Mouse (Mus musculus): Measurements from ENCODE around the gene Lrriq1.

Lrriq1 gene

GRCm38 (mm10) chr10:103235707-103236459, at the start of gene Lrriq1:
TSS of gene Lrriq1 (minus strand) at chr10:103236322.
- DNase-seq (ENCODE audit: low read depth), result no peak

DNA sequence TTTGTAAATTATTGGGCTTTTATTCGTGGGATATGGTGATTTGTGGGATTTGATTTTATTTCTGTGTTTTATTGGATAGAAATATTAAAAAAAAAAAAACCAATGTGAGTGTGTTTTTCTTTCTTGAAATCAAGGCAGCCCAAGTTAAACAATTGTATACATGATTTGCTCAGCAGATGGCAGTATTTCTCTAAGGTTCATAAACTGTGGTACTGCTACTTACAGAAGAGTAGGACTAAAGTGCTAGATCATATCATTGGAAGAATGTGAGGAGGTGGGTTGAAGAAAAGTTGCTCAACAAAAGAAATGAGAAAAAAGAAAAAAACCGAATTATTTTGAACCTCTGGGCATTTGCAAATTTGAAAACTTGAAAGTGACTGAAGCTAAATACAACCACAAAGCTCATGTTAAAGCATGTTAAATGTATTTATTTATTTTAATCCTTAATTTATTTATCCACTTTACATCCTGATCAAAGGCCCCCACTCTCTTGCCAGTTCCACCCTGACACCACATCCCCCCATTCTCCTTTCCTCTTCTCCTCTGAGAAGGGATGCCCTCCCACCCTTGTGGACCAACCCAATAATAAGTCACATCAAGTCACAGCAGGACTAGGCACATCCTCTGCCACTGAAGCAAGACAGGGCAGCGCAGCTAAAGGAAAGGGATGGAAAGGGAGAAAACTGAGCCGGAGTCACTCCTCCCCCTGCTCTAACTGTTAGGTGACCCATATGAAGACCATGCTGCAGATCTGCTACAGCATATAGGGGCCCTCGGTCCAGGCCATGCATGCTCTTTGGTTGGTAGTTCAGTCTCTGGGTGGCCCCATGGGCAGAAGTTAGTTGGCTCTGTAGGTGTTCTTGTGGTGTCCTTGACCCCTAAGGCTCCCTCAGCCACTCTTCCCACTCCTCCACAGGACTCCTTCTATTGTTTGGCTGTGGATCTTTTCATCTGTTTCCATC, 18.0 kb upstream of the Lrriq1 start:
- DNase-seq (ENCODE audit: low read depth), result no peak

- no peak for DNase-seq (ENCODE audit: low read depth)
Measured at GRCm38 (mm10) chr10:103236460-103236772, 294 bp upstream of the Lrriq1 start.

GRCm38 (mm10) chr10:103226646-103227045, 9.5 kb downstream of the Lrriq1 start:
- no peak for DNase-seq (ENCODE audit: low read depth)

- DNase-seq (ENCODE audit: low read depth), result peak; percentile 12
Measured at GRCm38 (mm10) chr10:103194655-103195328, 41.3 kb downstream of the Lrriq1 start.

DNA sequence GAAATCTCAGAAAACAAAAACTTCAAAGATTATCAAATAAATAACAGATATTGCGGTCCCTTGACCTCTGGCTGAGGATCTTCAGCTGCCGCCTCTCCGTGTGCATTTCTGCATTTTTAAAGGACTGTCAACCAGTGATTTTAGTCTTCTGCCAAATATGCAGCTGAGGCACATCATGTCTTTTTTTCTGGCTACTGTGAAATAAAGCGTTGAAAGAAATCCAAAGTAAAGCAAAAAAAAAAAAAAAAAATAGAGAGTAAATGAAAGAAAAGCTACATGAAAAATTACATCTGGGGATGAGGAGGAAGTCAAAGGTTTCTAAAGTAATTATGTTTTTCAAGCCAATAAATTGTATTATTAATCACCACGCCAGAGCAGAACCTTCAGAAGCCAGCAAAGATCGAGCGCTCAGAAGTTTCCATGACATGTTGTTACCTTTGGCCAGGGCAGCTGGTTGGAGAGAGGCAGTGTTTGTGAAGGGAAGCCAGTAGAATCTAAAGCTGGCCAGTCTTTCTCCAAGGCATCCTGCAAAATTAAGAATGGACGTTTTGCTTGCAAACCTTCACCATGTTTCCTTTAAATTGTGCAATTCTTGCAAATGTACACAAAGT, 90.2 kb downstream of the Lrriq1 start:
- no peak for DNase-seq (ENCODE audit: low read depth)

DNA sequence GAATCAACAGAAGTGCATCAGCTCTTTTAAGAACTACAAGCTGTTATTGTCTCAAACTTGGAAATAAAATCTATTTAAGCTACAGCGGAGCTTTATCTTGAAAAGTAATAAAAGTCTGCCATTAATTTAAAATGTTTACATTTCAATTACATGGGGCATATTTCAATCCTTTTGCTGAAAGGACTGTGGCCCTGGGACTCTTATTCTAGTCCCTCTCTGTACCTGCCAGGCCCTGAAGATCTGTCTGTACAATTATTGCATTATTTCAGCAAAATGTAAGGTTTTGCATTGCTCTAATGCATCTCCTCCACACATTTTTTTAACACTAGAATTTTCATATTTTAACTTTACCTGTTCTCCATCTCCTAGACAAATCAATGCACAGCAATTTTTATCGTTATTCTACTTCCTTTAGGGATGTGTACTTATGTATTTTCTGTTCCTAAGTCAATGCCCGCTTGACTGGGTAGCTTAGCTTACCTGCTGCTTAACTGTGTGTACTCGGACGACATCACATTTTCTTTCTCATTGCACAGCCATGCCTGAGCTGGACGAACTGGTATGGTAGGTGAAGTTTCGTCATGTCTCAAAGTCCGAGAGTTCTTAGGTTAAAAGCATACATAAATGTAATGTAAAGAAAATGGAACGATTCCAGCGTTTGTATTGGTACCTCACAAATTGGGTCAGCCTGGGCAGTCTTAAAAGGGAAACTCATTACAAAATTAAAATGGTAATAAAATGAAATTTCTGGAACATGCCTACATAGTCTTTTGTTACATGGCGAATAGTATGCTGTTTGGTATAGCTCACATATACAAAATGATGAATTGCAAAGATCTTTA, 91.0 kb downstream of the Lrriq1 start:
- DNase-seq (ENCODE audit: low read depth), result no peak

- DNase-seq (ENCODE audit: low read depth), result no peak
Measured at GRCm38 (mm10) chr10:103142526-103142925, 93.6 kb downstream of the Lrriq1 start.

- DNase-seq (ENCODE audit: low read depth), result no peak
Measured at GRCm38 (mm10) chr10:103141532-103141931, 94.6 kb downstream of the Lrriq1 start.

DNA sequence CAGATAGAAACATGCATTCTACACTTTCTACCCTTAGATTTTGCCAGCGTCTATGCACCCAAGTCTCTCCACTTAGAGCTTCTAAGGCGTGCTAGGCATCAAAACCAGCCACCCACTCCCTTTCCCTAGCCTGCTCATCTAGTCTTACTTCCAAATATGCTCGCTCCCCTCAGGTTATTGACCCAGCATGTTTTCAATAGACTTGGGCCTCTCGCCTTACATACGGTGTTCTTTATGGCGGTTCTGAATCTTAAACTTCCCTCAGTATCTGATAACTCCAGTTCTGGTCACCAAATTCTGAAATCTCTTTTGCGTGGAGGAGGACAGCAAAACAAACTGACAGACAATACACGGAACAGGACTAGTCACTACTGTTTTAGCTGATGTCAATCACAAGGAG, 95.5 kb downstream of the Lrriq1 start:
- no peak for DNase-seq (ENCODE audit: low read depth)

GRCm38 (mm10) chr10:103114629-103115028, 121.5 kb downstream of the Lrriq1 start:
- no peak for DNase-seq (ENCODE audit: low read depth)

- DNase-seq (ENCODE audit: low read depth), result no peak
Measured at GRCm38 (mm10) chr10:103108090-103108489, 128.0 kb downstream of the Lrriq1 start.

GRCm38 (mm10) chr10:103086101-103086500, 150.0 kb downstream of the Lrriq1 start:
- no peak for DNase-seq (ENCODE audit: low read depth)

DNA sequence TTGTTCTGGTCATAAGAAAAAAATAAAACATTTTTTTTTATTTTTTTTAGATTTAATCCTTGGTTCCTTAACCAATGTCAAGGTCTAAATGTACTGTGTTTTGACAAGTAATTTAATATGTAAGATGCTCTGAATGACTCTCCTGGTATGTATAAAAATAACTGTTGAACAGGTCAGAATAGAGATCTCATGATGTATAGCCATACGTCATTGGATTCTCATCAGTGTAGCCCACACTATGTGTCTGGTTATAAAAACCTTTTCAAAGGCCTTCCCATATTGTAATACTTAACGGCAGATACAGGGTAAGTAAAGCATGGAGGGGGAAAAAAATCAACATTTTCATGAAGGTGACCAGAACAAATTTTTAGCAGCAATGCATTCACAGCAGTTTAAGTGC, 186.5 kb downstream of the Lrriq1 start:
- no peak for DNase-seq (ENCODE audit: low read depth)

DNA sequence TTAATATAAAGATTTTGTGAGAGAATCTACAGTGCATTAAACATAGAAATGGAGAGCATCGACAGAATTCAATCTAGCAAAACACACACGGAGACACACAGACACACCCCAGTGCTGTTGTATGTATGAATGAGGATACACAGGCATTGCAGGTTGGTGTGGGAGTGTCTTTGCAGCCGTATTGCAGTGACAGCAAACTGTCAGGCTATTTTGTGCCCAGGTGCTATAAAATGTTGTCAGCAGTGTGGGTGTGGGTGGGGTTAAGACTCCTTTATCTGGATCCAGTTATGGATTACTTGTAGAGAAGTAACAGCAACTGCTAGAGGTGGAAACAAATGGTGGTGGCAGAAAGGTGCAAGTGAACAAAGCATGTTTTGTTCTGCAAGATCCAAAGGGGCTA, 189.5 kb downstream of the Lrriq1 start:
- no peak for DNase-seq (ENCODE audit: low read depth)

GRCm38 (mm10) chr10:103045019-103045418, 191.1 kb downstream of the Lrriq1 start:
- no peak for DNase-seq (ENCODE audit: low read depth)

GRCm38 (mm10) chr10:103035002-103035640, 201.0 kb downstream of the Lrriq1 start:
- no peak for DNase-seq (ENCODE audit: low read depth)

- no peak for DNase-seq (ENCODE audit: low read depth)
Measured at GRCm38 (mm10) chr10:103030931-103031330, 205.2 kb downstream of the Lrriq1 start.

- DNase-seq (ENCODE audit: low read depth), result peak; percentile 1
Measured at GRCm38 (mm10) chr10:103029730-103030490, 206.2 kb downstream of the Lrriq1 start, which contains the start of gene Alx1. TSS of gene Alx1 (minus strand) at chr10:103030215.
